ENCODE assay signal across 13 mouse cellular contexts in genomic region chr11:54755148-54755664, GRCm38 (mm10). TPM values are rescaled to one million over a fixed set of nuclear protein-coding genes. Genes with fewer than 3 reads are reported as not detected.
DNase-seq lines count a peak whose midpoint lies in the region; ATAC-seq lines count a peak whose summit lies in the region.
"Had no signal": no experiment of that assay in that cellular context is flagged by ENCODE, and none has a peak within 500 bp of the region (broad histone marks: within the 10 kb centered on the region; RNA-seq: fewer than 3 reads in every experiment).

No protein-coding gene starts in this region.

- no peak for ATAC-seq in kidney, embryonic 15.5 days (replicated peaks; ENCODE audit: low FRiP score)
- no peak for ATAC-seq in hindbrain, embryonic 12.5 days (ENCODE audit: low FRiP score)
- no peak for ATAC-seq in midbrain, embryonic 15.5 days (replicated peaks)
- no peak for ATAC-seq in intestine, embryonic 16.5 days

- H3K9me3 ChIP-seq in kidney, embryonic 15.5 days (replicated peaks) = no peaks in the 10 kb centered on the region
- no peaks in the 10 kb centered on the region for H3K9me3 ChIP-seq in embryonic facial prominence, embryonic 10.5 days
- H3K9me3 ChIP-seq in hindbrain, embryonic 12.5 days (replicated peaks) = peaks cover 4% of the 10 kb centered on the region; the same call in 1 of the 2 replicates
- no peaks in the 10 kb centered on the region for H3K9me3 ChIP-seq in midbrain, embryonic 15.5 days
- H3K9me3 ChIP-seq in intestine, embryonic 16.5 days (ENCODE audit: control insufficient read depth, low read length) = no peaks in the 10 kb centered on the region
- H3K9me3 ChIP-seq: heart, embryonic 10.5 days; megakaryocyte, embryonic 14.5 days had no signal

- H3K4me2 ChIP-seq in kidney, embryonic 15.5 days = no peak overlapping the region
- H3K4me2 ChIP-seq in hindbrain, embryonic 12.5 days (replicated peaks) = 0 out of 2 replicates have a peak overlapping the region, but pooled peaks have one; percentile 7
- no peak overlapping the region for H3K4me2 ChIP-seq in midbrain, embryonic 15.5 days
- no peak overlapping the region for H3K4me2 ChIP-seq in intestine, embryonic 16.5 days (ENCODE audit: low read depth, low read length)
- H3K4me2 ChIP-seq: liver, embryonic 11.5 days had no signal

- 0 out of 2 replicates have a peak overlapping the region, but pooled peaks have one; percentile 37 for H3K27ac ChIP-seq in kidney, embryonic 15.5 days
- H3K27ac ChIP-seq in embryonic facial prominence, embryonic 10.5 days (replicated peaks) = peak overlapping the region; percentile 35; the same call in 1 of the 2 replicates
- H3K27ac ChIP-seq in hindbrain, embryonic 12.5 days = peak overlapping the region; percentile 94
- H3K27ac ChIP-seq in midbrain, embryonic 15.5 days = peak overlapping the region; percentile 84
- H3K27ac ChIP-seq in intestine, embryonic 16.5 days (ENCODE audit: low read length) = no peak overlapping the region
- H3K27ac ChIP-seq: heart, embryonic 10.5 days had no signal

- 0 out of 2 replicates have a peak, but pooled peaks cover 3% of the 10 kb centered on the region for H3K4me1 ChIP-seq in kidney, embryonic 15.5 days
- H3K4me1 ChIP-seq in embryonic facial prominence, embryonic 10.5 days = 0 out of 2 replicates have a peak, but pooled peaks cover 4% of the 10 kb centered on the region
- peaks cover 33% of the 10 kb centered on the region for H3K4me1 ChIP-seq in hindbrain, embryonic 12.5 days
- peaks cover 38% of the 10 kb centered on the region for H3K4me1 ChIP-seq in midbrain, embryonic 15.5 days
- peaks cover 4% of the 10 kb centered on the region for H3K4me1 ChIP-seq in intestine, embryonic 16.5 days (ENCODE audit: control insufficient read depth, insufficient read depth, low read length)

- WGBS in kidney, embryonic 15.5 days = 85% methylated on average over 5 of the region's 5 CpGs
- WGBS in embryonic facial prominence, embryonic 10.5 days = 90% methylated on average over 5 of the region's 5 CpGs
- 42% methylated on average over 5 of the region's 5 CpGs for WGBS in hindbrain, embryonic 12.5 days
- WGBS in midbrain, embryonic 15.5 days = 28% methylated on average over 5 of the region's 5 CpGs
- 92% methylated on average over 5 of the region's 5 CpGs for WGBS in intestine, embryonic 16.5 days

- peaks cover 33% of the 10 kb centered on the region for H3K36me3 ChIP-seq in kidney, embryonic 15.5 days
- H3K36me3 ChIP-seq in embryonic facial prominence, embryonic 10.5 days (replicated peaks) = peaks cover 61% of the 10 kb centered on the region
- peaks cover 10% of the 10 kb centered on the region; the same call in 1 of the 2 replicates for H3K36me3 ChIP-seq in hindbrain, embryonic 12.5 days
- H3K36me3 ChIP-seq in midbrain, embryonic 15.5 days (replicated peaks) = no peaks in the 10 kb centered on the region
- 0 out of 2 replicates have a peak, but pooled peaks cover 4% of the 10 kb centered on the region for H3K36me3 ChIP-seq in intestine, embryonic 16.5 days (ENCODE audit: control insufficient read depth, insufficient read depth, low read length)

- no peak overlapping the region for H3K4me3 ChIP-seq in kidney, embryonic 15.5 days (replicated peaks)
- H3K4me3 ChIP-seq in embryonic facial prominence, embryonic 10.5 days = no peak overlapping the region
- no peak overlapping the region for H3K4me3 ChIP-seq in hindbrain, embryonic 12.5 days
- no peak overlapping the region for H3K4me3 ChIP-seq in midbrain, embryonic 15.5 days
- no peak overlapping the region for H3K4me3 ChIP-seq in intestine, embryonic 16.5 days (ENCODE audit: low read length)
- H3K4me3 ChIP-seq: heart, embryonic 10.5 days; megakaryocyte, embryonic 14.5 days had no signal

- DNase-seq in kidney, adult 9 months = no peak
- DNase-seq in embryonic facial prominence, embryonic 10.5 days (ENCODE audit: low spot score) = no peak
- no peak for DNase-seq in urinary bladder, postnatal 25 days (ENCODE audit: low spot score)
- no peak for DNase-seq in left cerebral cortex, adult 18-20 months (ENCODE audit: low spot score in 2 of 2)
- DNase-seq: kidney, adult 11 months had no signal

- no peaks in the 10 kb centered on the region for H3K27me3 ChIP-seq in kidney, embryonic 15.5 days
- no peaks in the 10 kb centered on the region for H3K27me3 ChIP-seq in embryonic facial prominence, embryonic 10.5 days (replicated peaks; ENCODE audit: low read depth, poor library complexity, severe bottlenecking)
- no peaks in the 10 kb centered on the region for H3K27me3 ChIP-seq in hindbrain, embryonic 12.5 days
- no peaks in the 10 kb centered on the region for H3K27me3 ChIP-seq in midbrain, embryonic 15.5 days (replicated peaks)
- no peaks in the 10 kb centered on the region for H3K27me3 ChIP-seq in intestine, embryonic 16.5 days (replicated peaks; ENCODE audit: control insufficient read depth, insufficient read depth, low read length)
- H3K27me3 ChIP-seq: CH12.LX; megakaryocyte, embryonic 14.5 days had no signal

- no peak overlapping the region for H3K9ac ChIP-seq in kidney, embryonic 15.5 days
- no peak overlapping the region for H3K9ac ChIP-seq in hindbrain, embryonic 12.5 days
- H3K9ac ChIP-seq in midbrain, embryonic 15.5 days = no peak overlapping the region
- H3K9ac ChIP-seq in intestine, embryonic 16.5 days (ENCODE audit: low read depth, low read length) = no peak overlapping the region

RNA-seq across cellular contexts. Expression of gene Cdc42se2, which starts 32.3 kb away (rescaled TPM):
- polyA plus RNA-seq in kidney, embryonic 15.5 days (2015; fragmentation: Nextera tagmentation; extraction: Ambion mirVana) = 88.9 and 89.2 TPM in 2 replicates
- polyA plus RNA-seq in embryonic facial prominence, embryonic 10.5 days (2016; fragmentation: Nextera tagmentation; extraction: Ambion mirVana) = 144 and 160 TPM in 2 replicates
- polyA plus RNA-seq in hindbrain, embryonic 12.5 days (2016; fragmentation: Nextera tagmentation; extraction: Ambion mirVana) = 198 and 205 TPM in 2 replicates
- 157 and 159 TPM in 2 replicates for polyA plus RNA-seq in midbrain, embryonic 15.5 days (2015; fragmentation: Nextera tagmentation; extraction: Ambion mirVana)
- 70.0 and 72.9 TPM in 2 replicates for polyA plus RNA-seq in intestine, embryonic 16.5 days (2015; fragmentation: Nextera tagmentation; extraction: Ambion mirVana)
- 100 to 1,000 TPM; 117 to 125 TPM for total RNA-seq in left cerebral cortex, adult 18-20 months (2021)
